Mouse (Mus musculus) monocyte, adult 2 months (primary cell): ENCODE results near the gene D430042O09Rik.
"Not testable (repeated sequence)": the region's sequence is repeated elsewhere in the genome, so short reads cannot be mapped to it uniquely, and the experiment has no call there.

Experiments used
- DNase-seq, 2 experiments: peaks; one replicate each; pipeline ENCODE4 v3.0.0; 2022; ENCODE audit warnings: low spot score in 2 of 2, low read depth in 1 of 2

The D430042O09Rik gene

DNA sequence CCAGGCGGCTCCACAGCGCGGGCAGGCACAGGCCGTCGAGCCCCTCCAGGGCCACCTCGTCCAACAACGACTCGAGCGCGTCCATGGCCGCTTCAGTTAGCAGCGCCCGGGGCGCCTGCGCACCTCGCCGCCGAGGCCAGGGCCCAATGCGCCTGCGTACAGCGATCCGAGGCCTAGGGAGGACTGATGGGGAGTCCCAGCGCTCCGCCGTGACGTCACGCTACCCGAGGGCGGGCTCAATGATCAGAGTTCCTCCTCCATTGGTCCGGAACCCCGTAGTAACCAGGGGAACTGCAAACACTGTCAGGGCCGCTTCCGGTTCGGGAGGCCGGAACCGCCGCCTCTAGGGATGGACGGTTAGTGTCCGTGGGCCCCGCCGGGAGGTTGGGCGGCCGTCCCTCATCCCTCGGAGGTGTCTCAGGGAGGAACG is at the start of gene D430042O09Rik, which contains the start of gene Gtf3c1:
D430042O09Rik (plus strand) TSS at position 296 of the 430 bp plus-strand sequence.
Gtf3c1 (minus strand) TSS at position 188 of the 430 bp plus-strand sequence.
- DNase-seq = peak; percentile 98 to 100

DNA sequence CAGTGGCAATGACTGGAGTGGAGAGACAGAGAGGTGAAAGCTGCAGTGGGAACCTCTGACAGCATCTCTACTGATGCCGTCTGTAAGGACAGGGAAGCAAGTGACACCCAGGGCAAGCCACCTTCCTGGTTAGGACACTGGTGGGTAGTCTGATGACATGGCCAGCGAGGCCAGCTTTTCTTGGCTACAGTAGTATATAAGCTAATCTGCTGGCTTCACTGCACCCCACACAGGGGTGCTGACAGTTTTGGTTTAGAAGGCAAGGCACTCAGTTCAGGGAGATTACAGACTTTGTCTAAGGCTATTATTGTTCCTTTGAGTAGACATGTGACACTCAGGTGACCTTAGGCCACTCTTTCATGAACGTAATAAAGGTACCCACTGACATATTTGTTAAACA is 44.0 kb upstream of the D430042O09Rik start:
- DNase-seq = no peak

- DNase-seq = no peak
These were observed 36.8 kb upstream of the D430042O09Rik start for GRCm38 (mm10) chr7:125670865-125671264.

GRCm38 (mm10) chr7:125671396-125671795 is 36.3 kb upstream of the D430042O09Rik start:
- DNase-seq = no peak

DNA sequence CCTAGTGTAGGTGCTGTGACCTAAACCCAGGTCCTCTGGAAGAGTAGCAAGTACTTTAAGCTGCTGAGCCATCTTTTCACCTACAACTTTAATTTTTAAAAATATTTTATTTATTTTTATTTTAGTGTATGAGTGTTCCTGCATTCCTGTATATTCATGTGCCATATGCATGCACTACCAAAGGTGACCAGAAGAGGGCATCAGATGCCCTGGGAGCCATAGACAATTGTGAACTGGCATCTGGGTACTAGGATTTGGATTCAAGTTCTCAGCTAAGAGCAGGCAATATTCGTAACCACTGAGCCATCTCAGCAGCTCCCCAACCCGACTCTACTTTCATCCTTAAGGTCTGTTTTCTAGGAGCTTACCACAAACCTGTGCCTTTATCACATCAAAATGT is 32.8 kb upstream of the D430042O09Rik start:
- peak in 1 of 2 experiments; percentile 6 for DNase-seq

GRCm38 (mm10) chr7:125678756-125679155 is 28.9 kb upstream of the D430042O09Rik start:
- DNase-seq = no peak

GRCm38 (mm10) chr7:125679936-125680335 is 27.8 kb upstream of the D430042O09Rik start:
- DNase-seq = no peak

DNA sequence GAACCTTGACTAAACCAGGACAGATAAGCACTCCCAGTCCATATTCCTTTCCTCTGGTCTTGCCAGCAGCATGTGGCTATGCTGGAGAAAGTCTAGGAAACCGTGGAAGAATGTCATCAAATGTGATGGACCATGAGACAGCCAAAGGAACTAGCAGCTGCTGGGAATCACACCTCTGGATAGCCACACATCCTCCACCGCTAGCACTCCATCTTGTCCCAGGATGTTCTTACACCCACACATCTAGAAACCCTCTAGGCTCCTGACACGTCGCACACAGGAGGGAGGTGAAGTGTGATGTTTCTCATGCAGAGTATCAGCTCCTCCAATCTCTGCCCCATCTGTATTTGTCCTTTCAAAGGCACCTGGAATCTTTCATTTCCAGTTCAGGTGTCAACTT is 17.2 kb upstream of the D430042O09Rik start:
- no peak for DNase-seq

GRCm38 (mm10) chr7:125694056-125694455 is 13.6 kb upstream of the D430042O09Rik start:
- no peak for DNase-seq

DNA sequence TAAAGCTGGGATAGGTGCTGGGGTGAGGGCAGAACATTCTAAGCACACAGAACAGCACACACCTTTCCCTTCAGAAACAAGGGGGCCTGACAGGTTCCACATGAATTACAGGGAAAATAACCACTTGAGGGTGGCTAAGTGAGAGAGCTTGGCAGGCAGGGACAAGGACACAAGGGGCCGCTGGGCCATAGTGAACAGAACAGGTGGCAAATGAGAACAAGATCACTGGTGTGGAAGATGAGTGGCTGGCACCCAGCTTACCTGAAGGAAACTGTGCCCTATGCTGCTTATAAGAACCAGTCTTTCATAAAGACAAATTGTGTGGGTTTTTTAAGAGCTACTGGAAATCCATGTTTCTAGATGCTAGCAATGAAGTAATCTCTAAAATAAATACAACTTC is 4.9 kb upstream of the D430042O09Rik start:
- no peak for DNase-seq

- DNase-seq = no peak
These were observed 502 bp upstream of the D430042O09Rik start for GRCm38 (mm10) chr7:125707186-125707585.

- no peak for DNase-seq
These were observed 412 bp downstream of the D430042O09Rik start for GRCm38 (mm10) chr7:125708100-125708499.

DNA sequence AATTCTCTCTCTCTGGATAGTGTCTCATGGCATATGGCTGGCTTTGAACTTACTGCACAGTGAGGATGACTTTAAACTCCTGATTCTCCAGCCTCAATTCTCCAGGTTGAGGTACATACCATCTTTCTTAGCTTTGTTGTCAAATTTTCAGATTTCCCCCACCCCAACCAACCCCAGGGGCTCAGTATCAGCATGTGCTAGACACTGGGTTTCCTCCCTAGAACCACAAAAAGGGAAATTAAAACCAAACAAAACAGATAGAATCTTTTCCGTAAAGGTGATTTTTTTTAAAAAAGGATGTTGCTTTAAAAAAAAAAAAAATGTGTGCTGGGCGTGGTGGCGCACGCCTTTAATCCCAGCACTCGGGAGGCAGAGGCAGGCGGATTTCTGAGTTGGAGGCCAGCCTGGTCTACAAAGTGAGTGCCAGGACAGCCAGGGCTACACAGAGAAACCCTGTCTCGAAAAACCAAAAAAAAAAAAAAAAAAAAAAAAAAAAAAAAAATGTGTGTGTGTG is 5.9 kb downstream of the D430042O09Rik start:
- not testable (repeated sequence) for DNase-seq

- DNase-seq = no peak
These were observed 7.1 kb downstream of the D430042O09Rik start for GRCm38 (mm10) chr7:125714803-125715202.

- DNase-seq = no peak
These were observed 9.0 kb downstream of the D430042O09Rik start for GRCm38 (mm10) chr7:125716724-125717123.

DNA sequence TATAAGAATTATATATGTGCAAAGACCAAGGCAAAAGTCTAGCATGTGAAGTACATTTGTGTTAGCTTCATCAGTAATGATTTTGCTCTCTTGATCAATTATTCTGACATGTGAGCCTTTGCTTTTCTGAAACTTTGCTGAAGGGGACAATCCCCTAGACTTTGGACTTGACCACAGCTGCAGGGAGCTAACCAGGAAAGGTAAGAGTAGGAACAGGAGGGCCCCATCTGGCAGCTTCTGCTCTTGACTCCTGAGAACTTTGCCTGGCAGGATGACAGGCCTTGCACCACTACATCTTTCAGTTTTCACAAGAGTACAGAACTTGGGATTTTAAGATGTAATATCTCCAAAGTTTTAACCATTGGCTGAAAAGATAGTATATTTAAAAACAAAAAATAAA is 9.9 kb downstream of the D430042O09Rik start:
- DNase-seq = no peak

DNA sequence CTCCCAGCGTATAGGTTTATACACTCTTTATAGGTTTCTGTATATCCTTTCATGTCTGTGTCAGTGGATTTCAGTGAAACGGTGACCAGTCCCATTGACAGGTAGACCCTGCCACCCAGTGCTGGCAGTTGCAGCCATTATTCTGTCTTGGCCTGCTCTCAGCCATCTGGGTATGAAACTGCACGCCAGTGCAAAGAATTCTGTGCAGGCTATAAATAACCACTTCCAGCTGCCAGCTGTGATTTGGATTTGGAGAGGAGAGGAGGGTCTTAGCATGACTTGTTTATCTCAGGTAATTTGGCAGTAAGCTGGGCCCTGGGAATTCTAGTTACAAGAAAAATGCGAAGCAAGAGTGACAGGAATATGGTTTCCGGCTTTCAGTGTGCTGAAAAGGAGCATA is 12.7 kb downstream of the D430042O09Rik start:
- DNase-seq = no peak

GRCm38 (mm10) chr7:125721033-125721432 is 13.3 kb downstream of the D430042O09Rik start:
- no peak for DNase-seq

DNA sequence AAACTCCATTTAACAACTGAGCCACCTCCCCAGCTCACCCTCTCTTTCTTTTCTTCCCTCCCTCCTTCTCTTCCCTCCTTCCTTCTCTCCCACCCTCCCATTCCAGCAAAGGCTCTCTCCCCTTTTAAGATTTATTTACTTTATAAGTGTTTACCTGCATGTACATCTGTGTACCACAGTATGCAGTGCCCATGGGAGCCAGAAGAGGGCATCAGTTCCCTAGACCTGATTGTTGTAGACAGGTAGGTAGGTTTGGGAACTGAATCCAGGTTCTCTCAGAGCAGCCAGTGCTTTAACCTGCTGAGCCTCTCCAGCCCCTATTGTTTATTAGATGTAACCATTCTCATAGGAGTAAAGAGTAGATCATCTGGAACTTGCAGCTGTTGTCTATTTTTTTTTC is 14.4 kb downstream of the D430042O09Rik start:
- DNase-seq = no peak

DNA sequence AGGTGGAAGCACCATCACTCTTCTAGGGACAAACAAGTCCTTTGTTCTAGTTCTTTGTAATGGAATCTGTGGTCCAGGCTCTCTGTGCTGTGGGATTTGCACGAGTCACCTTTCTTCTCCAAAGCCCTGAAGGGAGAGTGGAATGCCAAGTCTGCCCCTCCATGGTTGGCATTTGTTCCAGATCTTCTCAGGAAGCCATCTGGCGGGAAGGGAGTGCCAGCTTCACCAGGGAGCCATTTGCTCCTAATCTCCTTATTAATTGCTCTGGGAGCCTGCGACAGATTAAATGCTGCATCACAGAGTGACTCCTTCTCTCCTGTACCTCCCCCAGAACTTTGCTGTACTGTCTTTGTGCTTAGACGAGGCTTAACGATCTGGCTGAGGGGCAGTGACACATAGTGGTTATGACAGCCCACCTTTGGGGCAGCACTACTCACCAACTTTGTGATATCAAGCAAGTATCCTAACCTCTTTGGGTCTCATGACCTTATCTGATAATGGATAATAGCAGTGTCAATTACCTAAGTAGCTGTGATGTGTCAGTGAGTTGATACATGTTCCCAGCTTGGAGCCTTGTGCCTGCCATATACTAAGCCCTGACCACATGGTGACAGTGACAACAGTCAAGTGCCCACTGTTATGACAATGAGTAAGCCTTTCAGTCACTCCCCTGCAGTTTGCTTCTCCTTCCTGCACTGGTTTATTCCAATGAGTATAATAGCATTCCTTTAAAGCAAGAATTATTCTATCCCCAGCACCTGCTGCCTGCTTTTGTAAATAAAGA is 15.7 kb downstream of the D430042O09Rik start:
- no peak for DNase-seq

DNA sequence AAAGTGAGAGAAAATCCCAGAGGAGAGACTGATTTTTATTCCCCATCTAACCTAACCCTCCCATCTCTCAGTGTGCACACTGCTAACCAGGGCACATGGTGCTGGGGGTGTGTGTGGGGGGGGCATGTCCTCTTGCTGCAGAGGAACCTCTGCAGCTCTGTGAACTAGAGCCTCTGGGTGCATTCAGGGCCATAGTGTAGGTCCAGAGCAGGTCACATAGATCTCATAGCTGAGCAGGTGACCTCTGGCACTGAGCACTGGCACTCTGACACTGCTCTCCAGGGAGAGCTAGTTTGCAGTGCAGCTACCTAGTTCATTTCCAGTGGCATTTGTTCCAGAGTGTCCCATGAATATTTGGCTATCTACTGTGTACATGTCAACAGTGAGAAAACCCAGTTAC is 24.0 kb downstream of the D430042O09Rik start:
- no peak for DNase-seq

DNA sequence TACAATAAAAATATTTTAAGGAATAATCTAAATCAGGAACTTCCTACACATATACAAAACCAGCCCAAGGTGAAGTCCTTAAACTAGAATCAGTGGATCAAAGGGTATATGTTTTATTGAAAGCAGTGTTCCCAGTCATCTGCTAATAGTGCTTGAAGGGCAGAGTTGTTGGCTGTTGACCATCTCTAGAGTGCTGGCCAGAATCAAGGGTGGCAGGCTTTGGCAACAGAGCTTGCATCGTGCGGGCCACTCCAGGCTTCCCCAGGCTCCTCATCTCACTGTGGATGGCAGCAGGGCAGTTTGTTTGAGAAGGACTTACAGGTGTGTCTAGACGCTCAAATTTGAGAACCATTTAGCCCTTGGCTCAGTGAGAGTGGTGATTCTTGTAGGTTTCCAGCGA is 26.1 kb downstream of the D430042O09Rik start:
- no peak for DNase-seq
